Mouse (Mus musculus): ENCODE measurements around the gene Rps8. TPM values are rescaled to one million over a fixed set of nuclear protein-coding genes. Genes with fewer than 3 reads are reported as not detected.

Gene Rps8
- polyA plus RNA-seq, 1 experiment = 258 TPM

DNA sequence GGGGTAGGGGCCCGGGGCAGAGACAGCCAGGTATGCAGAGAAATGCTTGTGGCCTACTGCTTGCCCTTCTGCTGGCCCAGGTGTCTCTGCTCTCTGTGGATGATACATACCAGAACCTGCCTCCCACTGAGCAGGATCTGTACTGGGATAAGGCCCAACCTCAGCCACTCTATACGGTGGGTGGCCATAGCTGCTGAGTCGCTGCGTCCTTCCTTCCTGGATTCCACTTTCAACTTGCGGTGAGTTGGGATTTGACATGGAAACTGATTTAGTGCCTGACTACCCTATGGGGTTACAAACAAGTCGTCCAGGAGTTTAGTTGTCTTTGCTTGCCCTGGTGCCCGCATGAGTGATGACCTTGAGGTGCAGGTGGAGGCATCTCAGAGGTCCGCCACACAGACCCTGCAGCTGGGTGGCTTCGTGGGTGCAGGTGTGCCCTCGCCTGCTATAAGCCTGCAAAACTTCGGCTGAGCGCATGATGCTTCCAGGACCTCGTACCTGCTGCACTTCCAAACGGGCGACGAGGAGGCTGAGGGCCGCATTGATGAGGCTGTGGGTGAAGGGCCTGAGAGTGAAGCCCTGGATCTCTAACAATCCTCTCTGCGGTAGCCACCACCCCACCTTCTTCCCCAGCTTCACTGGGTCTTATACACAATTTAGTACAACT, 7.9 kb downstream of the Rps8 start:
- Histone ChIP-seq H3K36me3 (ENCODE audit: control insufficient read depth, insufficient read depth, low read length) (peaks cover 26% of the 10 kb centered on the region), H3K27me3 (ENCODE audit: control insufficient read depth, insufficient read depth, low read length) (no peaks in the 10 kb centered on the region), H3K4me1 (ENCODE audit: control insufficient read depth, insufficient read depth, insufficient read length, low read length) (no peaks in the 10 kb centered on the region), H3K4me3 (ENCODE audit: low read depth, low read length) (no peak overlapping the region), H3K27ac (ENCODE audit: insufficient read depth, low read depth, low read length) (no peak overlapping the region)
- TF ChIP-seq CTCF (IDR thresholded peaks at IDR 0.05; ENCODE audit: extremely low read depth, insufficient read length, insufficient replicate concordance, low read depth, low read length) = no peak
- TF ChIP-seq POLR2A (IDR thresholded peaks at IDR 0.05; ENCODE audit: low read depth, low read length) = no peak
- 69% methylated on average over 18 of the region's 18 CpGs for WGBS

DNA sequence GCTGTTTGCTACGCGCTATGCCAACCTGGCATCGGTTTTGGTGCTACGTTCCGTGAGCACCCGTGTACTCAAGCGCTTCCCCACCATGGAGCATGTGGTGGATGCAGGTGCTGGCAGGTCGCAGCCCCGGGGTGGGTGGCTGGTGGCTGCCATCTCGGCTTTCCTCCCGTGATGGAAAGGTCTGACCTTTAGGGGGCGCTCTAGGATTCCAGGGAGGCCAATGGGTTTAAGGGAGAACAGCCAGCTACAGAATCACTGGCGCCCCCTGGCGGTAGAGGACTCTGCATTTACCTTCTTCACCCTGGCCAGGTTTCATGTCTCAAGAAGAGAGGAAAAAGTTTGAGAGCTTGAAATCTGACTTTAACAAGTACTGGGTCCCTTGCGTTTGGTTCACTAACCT, 9.9 kb downstream of the Rps8 start:
- Histone ChIP-seq H3K36me3 (ENCODE audit: control insufficient read depth, insufficient read depth, low read length) (peaks cover 9% of the 10 kb centered on the region), H3K4me3 (ENCODE audit: low read depth, low read length) (no peak overlapping the region)

DNA sequence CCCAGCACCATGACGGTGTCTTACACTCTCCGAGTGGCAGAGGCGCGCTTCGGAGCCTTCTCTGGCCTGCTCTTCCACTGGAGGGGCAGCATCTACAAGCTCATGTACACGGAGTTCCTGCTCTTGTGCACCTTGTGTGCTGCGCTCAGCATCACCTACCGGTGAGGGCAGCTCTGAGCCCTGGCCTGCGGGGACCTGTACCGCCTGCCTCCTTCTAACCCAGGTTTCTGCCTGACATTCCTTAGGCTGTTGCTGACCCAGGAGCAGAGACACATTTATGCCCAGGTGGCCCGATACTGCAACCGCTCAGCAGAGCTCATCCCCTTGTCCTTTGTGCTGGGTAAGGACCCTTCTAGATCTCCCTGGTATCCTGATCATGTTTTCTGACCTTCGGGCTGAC, 10.8 kb downstream of the Rps8 start:
- Histone ChIP-seq H3K4me3 (ENCODE audit: low read depth, low read length) (no peak overlapping the region), H3K4me1 (ENCODE audit: control insufficient read depth, insufficient read depth, insufficient read length, low read length) (no peaks in the 10 kb centered on the region), H3K36me3 (ENCODE audit: control insufficient read depth, insufficient read depth, low read length) (peaks cover 2% of the 10 kb centered on the region), H3K27ac (ENCODE audit: insufficient read depth, low read depth, low read length) (no peak overlapping the region), H3K27me3 (ENCODE audit: control insufficient read depth, insufficient read depth, low read length) (no peaks in the 10 kb centered on the region)
- TF ChIP-seq POLR2A (IDR thresholded peaks at IDR 0.05; ENCODE audit: low read depth, low read length) (no peak), CTCF (IDR thresholded peaks at IDR 0.05; ENCODE audit: extremely low read depth, insufficient read length, insufficient replicate concordance, low read depth, low read length) (no peak)
- 95% methylated on average over 13 of the region's 13 CpGs for WGBS

More for the DNA sequence above, 9.9 kb downstream of the Rps8 start:
- no peak overlapping the region for H3K27ac ChIP-seq (ENCODE audit: insufficient read depth, low read depth, low read length)
- no peaks in the 10 kb centered on the region for H3K4me1 ChIP-seq (ENCODE audit: control insufficient read depth, insufficient read depth, insufficient read length, low read length)
- TF ChIP-seq POLR2A (IDR thresholded peaks at IDR 0.05; ENCODE audit: low read depth, low read length) (no peak), CTCF (IDR thresholded peaks at IDR 0.05; ENCODE audit: extremely low read depth, insufficient read length, insufficient replicate concordance, low read depth, low read length) (peak; percentile 96; the same call in 1 of the 2 replicates)
- WGBS = 38% methylated on average over 15 of the region's 15 CpGs
- H3K27me3 ChIP-seq (ENCODE audit: control insufficient read depth, insufficient read depth, low read length) = no peaks in the 10 kb centered on the region

DNA sequence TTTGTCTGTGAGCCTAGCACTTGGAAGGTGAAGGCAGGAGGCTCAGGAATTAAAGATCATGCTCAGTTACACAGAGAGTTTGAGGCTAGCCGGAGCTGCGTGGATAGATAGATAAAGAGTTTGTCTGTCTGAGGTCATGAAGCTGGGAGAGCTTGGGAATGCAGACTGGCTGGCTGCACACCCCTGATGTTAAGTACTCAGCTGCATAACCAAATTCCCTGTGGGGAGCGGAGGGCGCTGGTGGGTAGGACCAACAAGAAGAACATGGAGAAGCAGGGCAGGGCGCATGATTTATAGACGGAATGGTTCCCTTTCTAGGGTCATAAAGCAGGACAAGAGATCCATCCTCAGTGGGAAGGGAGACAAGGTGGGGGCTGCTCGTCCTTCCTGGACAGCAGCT, 13.0 kb downstream of the Rps8 start:
- H3K4me3 ChIP-seq (ENCODE audit: low read depth, low read length) = no peak overlapping the region
- H3K27ac ChIP-seq (ENCODE audit: insufficient read depth, low read depth, low read length) = no peak overlapping the region
- WGBS = 55% methylated on average over 7 of the region's 7 CpGs
- no peaks in the 10 kb centered on the region for H3K27me3 ChIP-seq (ENCODE audit: control insufficient read depth, insufficient read depth, low read length)
- no peaks in the 10 kb centered on the region for H3K36me3 ChIP-seq (ENCODE audit: control insufficient read depth, insufficient read depth, low read length)
- TF ChIP-seq POLR2A (IDR thresholded peaks at IDR 0.05; ENCODE audit: low read depth, low read length) = no peak
- no peak for TF ChIP-seq CTCF (IDR thresholded peaks at IDR 0.05; ENCODE audit: extremely low read depth, insufficient read length, insufficient replicate concordance, low read depth, low read length)
- H3K4me1 ChIP-seq (ENCODE audit: control insufficient read depth, insufficient read depth, insufficient read length, low read length) = no peaks in the 10 kb centered on the region

DNA sequence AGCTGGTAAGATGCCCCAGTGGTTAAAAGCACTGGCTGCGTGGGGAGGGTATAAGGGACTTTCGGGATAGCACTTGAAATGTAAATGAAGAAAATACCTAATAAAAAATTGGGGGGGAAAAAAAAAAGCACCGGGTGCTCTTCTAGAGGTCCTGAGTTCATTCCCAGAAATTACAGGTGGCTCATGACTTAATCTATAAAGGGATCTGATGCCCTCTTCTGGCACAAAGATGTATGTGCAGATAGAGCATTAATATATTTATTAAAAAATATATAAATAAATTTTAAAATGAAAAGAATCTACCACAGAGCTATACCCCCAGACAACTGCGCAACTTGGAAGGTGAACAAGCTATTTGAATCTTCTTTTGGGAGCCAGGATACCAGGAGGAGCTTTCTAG, 15.4 kb downstream of the Rps8 start:
- no peaks in the 10 kb centered on the region for H3K36me3 ChIP-seq (ENCODE audit: control insufficient read depth, insufficient read depth, low read length)
- no peak overlapping the region for H3K27ac ChIP-seq (ENCODE audit: insufficient read depth, low read depth, low read length)
- peaks cover 5% of the 10 kb centered on the region for H3K4me1 ChIP-seq (ENCODE audit: control insufficient read depth, insufficient read depth, insufficient read length, low read length)
- WGBS = 35% methylated on average over 4 of the region's 4 CpGs
- no peak overlapping the region for H3K4me3 ChIP-seq (ENCODE audit: low read depth, low read length)
- no peaks in the 10 kb centered on the region for H3K27me3 ChIP-seq (ENCODE audit: control insufficient read depth, insufficient read depth, low read length)
- TF ChIP-seq CTCF (IDR thresholded peaks at IDR 0.05; ENCODE audit: extremely low read depth, insufficient read length, insufficient replicate concordance, low read depth, low read length) (no peak), POLR2A (IDR thresholded peaks at IDR 0.05; ENCODE audit: low read depth, low read length) (no peak)

DNA sequence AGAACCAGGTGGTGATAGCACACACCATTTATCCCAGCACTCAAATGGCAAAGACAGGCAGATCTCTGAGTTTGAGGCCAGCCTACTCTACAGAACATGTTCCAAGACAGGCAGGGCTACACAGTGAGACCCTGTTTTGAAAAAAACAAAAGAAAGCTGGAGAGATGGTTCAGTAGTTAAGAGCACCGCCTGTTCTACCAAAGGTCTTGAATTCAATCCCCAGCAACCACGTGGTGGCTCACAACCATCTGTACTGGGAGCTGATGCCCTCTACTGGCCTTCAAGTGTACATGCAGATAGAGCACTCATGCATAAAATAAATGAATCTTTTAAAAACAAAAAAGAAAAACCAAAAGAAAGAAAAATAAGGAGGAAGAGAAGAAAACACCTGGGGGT, 16.8 kb downstream of the Rps8 start:
- H3K36me3 ChIP-seq (ENCODE audit: control insufficient read depth, insufficient read depth, low read length) = no peaks in the 10 kb centered on the region
- H3K4me1 ChIP-seq (ENCODE audit: control insufficient read depth, insufficient read depth, insufficient read length, low read length) = peaks cover 14% of the 10 kb centered on the region
- 2% methylated on average over 2 of the region's 2 CpGs for WGBS
- H3K27ac ChIP-seq (ENCODE audit: insufficient read depth, low read depth, low read length) = peak overlapping the region; percentile 87
- no peak overlapping the region for H3K4me3 ChIP-seq (ENCODE audit: low read depth, low read length)
- H3K27me3 ChIP-seq (ENCODE audit: control insufficient read depth, insufficient read depth, low read length) = no peaks in the 10 kb centered on the region
- TF ChIP-seq CTCF (IDR thresholded peaks at IDR 0.05; ENCODE audit: extremely low read depth, insufficient read length, insufficient replicate concordance, low read depth, low read length) (peak; percentile 65; the same call in 1 of the 2 replicates), POLR2A (IDR thresholded peaks at IDR 0.05; ENCODE audit: low read depth, low read length) (no peak)

DNA sequence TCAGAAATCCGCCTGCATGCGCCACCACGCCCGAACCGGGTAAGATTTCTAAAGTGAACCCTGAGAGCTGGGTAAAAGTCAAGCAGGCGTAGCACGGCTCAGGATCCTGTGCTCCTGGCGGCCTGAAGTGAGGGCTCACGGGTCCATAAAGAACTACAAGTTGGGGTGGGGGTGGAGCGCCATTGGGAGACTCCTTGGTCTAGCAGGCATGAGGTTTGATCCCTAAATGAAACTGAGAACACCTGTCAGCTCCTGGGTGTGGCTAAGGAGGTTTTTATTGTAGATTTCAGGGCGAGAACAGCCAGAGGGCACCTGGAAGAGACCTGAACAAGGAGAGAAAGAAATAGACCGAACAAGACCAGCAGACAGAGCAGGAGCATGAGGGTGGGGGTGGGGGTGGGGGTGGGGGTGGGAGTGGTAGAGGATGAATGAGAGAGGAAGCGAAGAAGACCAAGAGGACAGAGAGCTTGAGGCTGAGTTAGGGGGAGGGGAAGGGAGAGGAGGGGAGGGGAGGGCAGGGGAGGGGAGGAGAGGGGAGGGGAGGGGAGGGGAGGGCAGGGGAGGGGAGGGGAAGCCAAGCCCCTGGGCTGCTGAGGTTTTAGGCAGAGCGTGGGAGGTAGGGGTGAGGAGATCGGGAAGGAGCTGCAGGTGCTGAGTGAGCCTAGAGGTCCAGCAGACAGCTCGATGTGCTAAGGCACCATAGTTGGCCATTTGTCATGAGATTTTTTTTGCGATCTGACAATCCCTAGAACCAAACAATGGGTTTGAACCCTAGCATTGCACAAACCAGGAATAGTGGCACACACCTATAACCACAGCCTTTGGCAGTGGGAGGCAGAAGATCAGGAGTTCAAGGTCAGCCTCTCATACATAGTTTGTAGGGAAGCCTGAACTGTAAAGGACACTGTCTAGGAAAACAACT, 17.5 kb downstream of the Rps8 start:
- TF ChIP-seq CTCF (IDR thresholded peaks at IDR 0.05; ENCODE audit: extremely low read depth, insufficient read length, insufficient replicate concordance, low read depth, low read length) (no peak), POLR2A (IDR thresholded peaks at IDR 0.05; ENCODE audit: low read depth, low read length) (no peak)
- WGBS = 27% methylated on average over 16 of the region's 17 CpGs
- Histone ChIP-seq H3K27ac (ENCODE audit: insufficient read depth, low read depth, low read length) (peak overlapping the region; percentile 87), H3K36me3 (ENCODE audit: control insufficient read depth, insufficient read depth, low read length) (no peaks in the 10 kb centered on the region), H3K4me3 (ENCODE audit: low read depth, low read length) (no peak overlapping the region), H3K4me1 (ENCODE audit: control insufficient read depth, insufficient read depth, insufficient read length, low read length) (peaks cover 16% of the 10 kb centered on the region), H3K27me3 (ENCODE audit: control insufficient read depth, insufficient read depth, low read length) (no peaks in the 10 kb centered on the region)
